Mouse (Mus musculus) heart, adult 18-20 months (tissue): Measurements from ENCODE around the gene Pla2g15. TPM values are rescaled to one million over a fixed set of nuclear protein-coding genes. Genes with fewer than 3 reads are reported as not detected.

Source experiments
- DNase-seq, 2 experiments: peaks; one replicate each; pipeline ENCODE4 v3.0.0; 2021 to 2022; ENCODE audit warnings: mixed read lengths in 1 of 2
- total RNA-seq, 2 experiments: library from RNA; stranded (reverse); gene quantifications; 2 replicates each; pipeline ENCODE4 v1.2.3; 2021

The Pla2g15 gene
- total RNA-seq, 2 experiments from 2014 or later = 6.7 to 7.9 TPM

DNA sequence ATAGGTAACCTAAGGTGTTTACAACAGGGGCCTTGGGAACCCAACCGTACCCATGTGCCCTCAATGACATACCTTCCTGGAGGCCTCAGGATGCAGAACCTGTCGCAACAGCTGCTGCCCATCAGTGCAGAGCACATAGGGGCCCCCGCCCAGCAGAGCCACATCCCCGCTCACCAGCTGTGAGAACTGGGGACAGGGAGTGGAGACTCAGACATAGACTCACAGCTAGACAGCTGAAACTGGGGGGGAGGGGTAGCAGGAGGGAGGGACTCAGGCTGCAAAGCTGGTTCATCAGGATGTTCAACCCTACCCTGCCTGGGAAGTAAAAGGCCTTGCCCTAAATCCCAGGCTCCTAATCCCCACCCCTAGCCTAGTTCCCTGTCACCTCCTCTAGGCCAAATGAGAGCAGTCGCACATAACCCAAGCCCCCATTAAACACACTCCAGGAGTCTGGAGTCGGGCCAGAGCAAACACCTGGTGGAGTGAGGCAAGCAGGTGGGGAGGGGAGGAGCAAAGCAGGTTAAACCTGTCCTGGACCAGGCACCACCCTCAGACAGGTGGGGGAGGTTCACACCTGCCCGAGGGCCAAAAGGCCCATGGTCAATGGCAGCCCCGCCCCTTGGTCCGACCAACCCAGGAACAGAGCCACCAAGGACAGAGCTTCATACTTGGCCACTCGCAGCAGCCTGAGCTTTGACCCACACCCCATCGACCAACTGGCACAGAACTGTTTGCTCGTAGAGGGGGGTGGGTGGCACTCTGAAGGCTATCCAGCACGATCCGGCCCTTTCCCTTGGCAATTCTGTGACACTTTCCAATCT, 15.2 kb upstream of the Pla2g15 start:
- no peak for DNase-seq

DNA sequence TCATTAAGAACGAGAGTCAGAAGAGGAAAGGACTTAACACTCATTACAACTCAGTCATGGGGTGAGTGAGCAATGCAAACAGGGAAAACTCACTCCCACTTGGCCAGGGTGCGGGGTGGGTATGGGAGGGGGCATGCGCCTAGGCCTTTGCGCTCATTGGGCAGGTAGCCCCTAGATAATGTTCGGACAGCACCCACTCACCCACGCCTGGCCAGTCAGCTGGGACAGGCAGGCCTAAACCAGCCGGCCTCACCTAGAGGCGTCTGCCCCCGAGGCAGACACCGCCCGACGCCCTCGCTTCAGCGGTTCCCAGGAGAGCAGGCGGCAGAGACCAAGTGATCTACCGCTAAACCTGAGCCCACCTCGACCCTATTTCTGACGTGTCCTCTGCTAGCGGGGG, 14.5 kb upstream of the Pla2g15 start:
- no peak for DNase-seq

DNA sequence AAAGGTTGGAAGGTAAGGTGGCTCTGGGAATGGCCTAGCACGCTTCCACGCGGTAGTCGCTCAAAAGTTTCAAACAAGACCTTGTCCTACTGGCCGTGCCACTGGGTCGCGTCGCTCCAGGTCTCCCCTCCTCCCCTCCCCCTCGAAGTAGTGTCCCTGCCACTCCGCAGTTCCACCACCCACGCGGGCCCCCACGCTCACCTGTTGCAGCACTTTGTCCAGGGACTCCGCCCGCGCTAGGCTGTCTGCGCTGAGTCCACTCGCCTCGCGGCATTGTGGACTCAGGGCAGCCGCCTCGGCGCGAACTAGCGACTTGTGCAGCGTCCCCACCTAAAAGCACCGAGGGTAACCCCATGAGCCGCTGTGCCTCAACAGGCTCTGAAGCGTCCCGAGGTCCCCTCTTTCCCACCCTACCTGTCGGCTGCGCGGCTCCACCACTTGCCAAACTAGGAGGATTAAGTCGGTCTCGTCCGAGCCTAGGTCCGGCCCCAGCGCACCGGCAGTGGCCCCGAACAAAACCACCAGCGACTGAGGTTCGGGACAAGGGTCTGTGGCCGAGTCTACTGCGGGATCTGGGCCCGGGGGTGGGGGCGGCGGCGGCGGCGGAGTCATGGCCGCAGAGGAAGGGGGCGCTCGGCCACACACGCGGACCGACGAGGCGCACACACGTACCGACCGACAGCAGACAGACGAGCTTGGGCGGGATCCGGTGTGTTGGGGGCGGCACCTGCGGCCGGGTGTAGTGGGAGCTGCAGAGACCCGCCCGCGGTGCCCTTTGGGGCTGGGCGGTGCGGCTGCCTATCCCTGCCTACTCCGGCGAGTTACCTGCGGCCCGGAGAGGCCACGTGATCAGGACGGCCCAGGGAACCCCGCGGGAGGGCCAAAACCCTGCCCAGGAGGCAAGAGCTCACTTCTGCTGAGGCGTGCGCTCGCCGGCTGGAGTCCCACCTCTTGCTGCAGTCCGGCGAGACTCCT, 13.8 kb upstream of the Pla2g15 start, which contains the start of gene Esrp2:
Gene Esrp2, minus strand, starts transcription at position 819 of the 975 bp plus-strand sequence.
- peak; percentile 54 to 56 for DNase-seq

- no peak for DNase-seq
Measured at GRCm38 (mm10) chr8:106137218-106137905, 12.8 kb upstream of the Pla2g15 start.

GRCm38 (mm10) chr8:106137906-106138477, 12.2 kb upstream of the Pla2g15 start:
- DNase-seq = peak; percentile 84 to 85

DNA sequence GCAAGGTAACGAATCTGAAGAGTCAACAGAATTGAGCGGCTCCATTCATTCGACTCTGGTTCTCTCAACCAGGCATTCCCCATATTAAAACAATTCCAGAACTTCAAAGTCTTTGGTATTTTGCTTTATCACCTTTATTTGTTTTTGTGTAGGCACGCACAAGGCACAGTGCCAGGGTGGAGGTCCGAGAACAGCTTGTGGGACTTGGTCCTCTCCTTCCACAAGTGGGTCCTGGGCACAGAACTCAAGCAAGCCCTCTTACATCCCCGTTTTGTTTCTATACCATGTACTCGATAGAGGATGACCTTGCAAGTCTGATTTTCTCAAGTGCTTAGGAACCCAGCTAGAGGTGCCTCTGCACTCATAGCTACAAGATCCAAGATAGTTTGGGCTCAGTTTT, 11.6 kb upstream of the Pla2g15 start:
- no peak for DNase-seq

GRCm38 (mm10) chr8:106140191-106140590, 10.0 kb upstream of the Pla2g15 start:
- DNase-seq = no peak

- peak; percentile 79 to 94 for DNase-seq
Measured at GRCm38 (mm10) chr8:106140769-106141168, 9.4 kb upstream of the Pla2g15 start.

- DNase-seq = peak; percentile 42 to 74
Measured at GRCm38 (mm10) chr8:106145331-106145730, 4.9 kb upstream of the Pla2g15 start.

- DNase-seq = no peak
Measured at GRCm38 (mm10) chr8:106146014-106146413, 4.2 kb upstream of the Pla2g15 start.

GRCm38 (mm10) chr8:106147868-106148565, 2.2 kb upstream of the Pla2g15 start:
- peak; percentile 51 to 68 for DNase-seq

DNA sequence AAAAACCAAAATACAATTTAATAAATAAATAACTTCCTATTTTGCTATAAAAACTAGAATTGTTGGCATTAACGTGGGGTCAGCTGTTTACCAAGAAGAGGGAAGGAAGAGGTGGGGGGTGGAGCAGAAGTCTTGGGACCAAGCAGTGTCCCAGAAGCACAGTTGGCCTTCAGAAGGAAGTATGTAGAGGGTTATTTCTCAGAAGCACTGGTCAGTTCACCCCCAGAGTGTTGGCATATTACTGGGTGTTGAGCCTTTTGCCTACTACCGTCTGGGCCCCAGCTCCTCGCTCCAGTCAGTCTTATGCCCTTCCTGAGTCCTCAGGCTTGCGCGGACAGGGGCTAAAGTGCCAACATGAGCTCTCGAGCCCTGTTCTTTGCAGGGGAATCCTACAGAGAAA, 1.2 kb upstream of the Pla2g15 start:
- peak; percentile 35 to 76 for DNase-seq

GRCm38 (mm10) chr8:106150653-106151000, 428 bp downstream of the Pla2g15 start:
- DNase-seq = no peak

- no peak for DNase-seq
Measured at GRCm38 (mm10) chr8:106151041-106151440, 842 bp downstream of the Pla2g15 start.

GRCm38 (mm10) chr8:106152876-106153275, 2.7 kb downstream of the Pla2g15 start:
- DNase-seq = no peak

DNA sequence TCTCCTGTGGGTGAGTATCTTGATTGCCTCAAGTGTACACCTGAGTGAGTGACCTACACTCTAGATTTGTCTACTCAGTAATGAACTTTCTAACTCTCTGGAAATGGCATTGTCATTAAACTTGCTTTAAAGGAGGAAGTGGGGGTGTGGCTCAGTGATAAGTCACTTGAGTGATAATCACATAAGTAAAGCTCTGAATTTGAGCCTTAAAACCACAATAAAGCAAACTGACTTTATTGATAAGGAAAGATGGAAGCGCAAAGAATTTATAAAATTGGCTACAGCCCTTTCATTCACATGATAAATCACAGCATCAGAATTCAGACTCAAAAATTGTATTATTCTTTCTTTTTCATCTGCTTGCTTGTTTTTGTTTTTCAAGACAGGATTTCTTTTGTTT, 7.2 kb downstream of the Pla2g15 start:
- no peak for DNase-seq

DNA sequence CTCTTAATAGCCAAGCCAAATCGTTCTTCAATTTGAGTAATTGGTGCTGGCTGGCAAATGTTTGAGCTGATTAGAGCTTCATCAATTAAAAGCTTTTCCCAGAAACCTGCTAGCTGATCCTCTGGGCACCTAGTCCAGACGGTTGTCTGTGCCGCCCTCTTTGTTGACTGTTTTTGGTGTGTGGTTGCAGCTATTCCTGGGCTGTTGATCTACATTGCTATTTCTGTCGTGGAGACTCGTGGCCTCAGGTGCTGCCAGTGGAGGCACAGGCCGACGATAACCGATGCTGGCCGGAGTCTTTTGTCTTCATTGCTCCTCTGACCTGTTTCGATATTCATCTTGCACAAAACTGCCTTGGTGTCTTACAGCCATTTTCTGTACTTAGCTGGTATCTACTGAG, 8.2 kb downstream of the Pla2g15 start:
- DNase-seq = peak; percentile 68 to 72

DNA sequence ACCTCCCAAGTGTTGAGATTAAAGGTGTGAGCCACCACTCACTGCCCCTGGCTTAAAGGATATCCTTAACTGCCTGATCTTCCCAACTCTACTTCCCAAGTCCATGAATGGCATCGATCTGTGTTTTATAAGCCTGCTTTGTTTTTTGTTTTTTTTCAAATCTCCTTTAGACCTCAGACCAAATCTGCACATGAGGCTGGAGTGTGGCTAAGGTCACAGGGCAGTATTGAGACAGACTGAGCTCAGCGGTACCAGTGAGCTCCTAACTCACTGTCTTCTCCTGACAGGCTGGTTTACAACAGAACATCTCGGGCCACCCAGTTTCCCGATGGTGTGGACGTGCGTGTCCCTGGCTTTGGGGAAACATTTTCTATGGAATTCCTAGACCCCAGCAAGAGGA, 9.7 kb downstream of the Pla2g15 start:
- DNase-seq = no peak

DNA sequence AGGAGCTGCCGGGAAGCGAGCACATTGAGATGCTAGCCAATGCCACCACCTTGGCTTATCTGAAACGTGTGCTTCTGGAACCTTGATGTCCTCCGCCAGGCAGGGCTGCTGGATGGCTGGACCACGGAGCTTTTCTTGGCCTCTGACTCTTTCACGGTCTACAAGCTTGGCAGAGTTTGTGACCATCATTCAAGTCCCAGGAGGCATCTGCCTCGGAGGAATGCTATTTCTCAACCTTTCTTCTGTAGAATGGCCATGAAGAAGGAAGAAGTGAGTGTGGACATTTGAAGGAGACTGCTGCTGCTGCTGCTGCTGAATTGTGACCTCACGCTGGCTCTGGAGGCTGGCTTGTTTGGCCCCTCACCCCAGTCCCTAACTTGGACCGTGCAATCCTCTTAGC, 13.1 kb downstream of the Pla2g15 start:
- DNase-seq = no peak

- DNase-seq = peak; percentile 60 to 88
Measured at GRCm38 (mm10) chr8:106165460-106165859, 15.3 kb downstream of the Pla2g15 start.

- DNase-seq = peak; percentile 90 to 91
Measured at GRCm38 (mm10) chr8:106168356-106169016, 18.3 kb downstream of the Pla2g15 start, which contains the start of gene Slc7a6. Gene Slc7a6 (plus strand): TSS chr8:106168857.
